Mouse (Mus musculus) hindbrain, embryonic 14.5 days (tissue): ENCODE results near the gene 4921524J17Rik. TPM values are rescaled to one million over a fixed set of nuclear protein-coding genes. Genes with fewer than 3 reads are reported as not detected.

Experiments
- ATAC-seq: fragments of 200-750 bp; cut with Nextera tagmentation; 2 replicates; pipeline ENCODE4 v1.8.0; 2017; ENCODE audit warnings: moderate number of reproducible peaks, mild to moderate bottlenecking, moderate TSS enrichment, moderate library complexity; ENCODE audit not compliant: low FRiP score
- DNase-seq: peaks from one replicate; pipeline ENCODE4 v3.0.0-alpha.2; 2015; ENCODE audit warnings: low spot score
- H3K27ac ChIP-seq: fragments of 300-500 bp; sonication (generic); 2 replicates; pipeline ENCODE4 v1.5.1; 2014; ENCODE audit warnings: mild to moderate bottlenecking, moderate library complexity
- H3K27me3 ChIP-seq: fragments of 300-500 bp; sonication (generic); 2 replicates; pipeline ENCODE4 v1.6.1; 2014; ENCODE audit warnings: mild to moderate bottlenecking, low read length, mixed read lengths; ENCODE audit not compliant: control insufficient read depth, insufficient read depth
- H3K36me3 ChIP-seq: fragments of 300-500 bp; sonication (generic); replicated peaks from 2 replicates; pipeline ENCODE4 v1.6.1; 2014; ENCODE audit not compliant: control insufficient read depth, insufficient read depth
- H3K4me1 ChIP-seq: fragments of 300-500 bp; sonication (generic); replicated peaks from 2 replicates; pipeline ENCODE4 v1.6.1; 2014; ENCODE audit warnings: antibody characterized with exemption, low read length, mixed read lengths; ENCODE audit not compliant: control insufficient read depth, insufficient read depth
- H3K4me2 ChIP-seq: fragments of 300-500 bp; sonication (generic); replicated peaks from 2 replicates; pipeline ENCODE4 v1.6.1; 2014; ENCODE audit warnings: mild to moderate bottlenecking, moderate library complexity
- H3K4me3 ChIP-seq: fragments of 300-500 bp; sonication (generic); replicated peaks from 2 replicates; pipeline ENCODE4 v1.5.1; 2014; ENCODE audit warnings: mild to moderate bottlenecking, low read length
- H3K9ac ChIP-seq: fragments of 300-500 bp; sonication (generic); 2 replicates; pipeline ENCODE4 v1.6.1; 2014
- H3K9me3 ChIP-seq: fragments of 300-500 bp; sonication (generic); 2 replicates; pipeline ENCODE4 v1.6.1; 2016; ENCODE audit warnings: low read length; ENCODE audit not compliant: control insufficient read depth
- WGBS: fragments of 180-500 bp; shearing (Covaris S2); extraction: QIAGEN DNeasy Blood & Tissue Kit; methylation state at CpG from one replicate; pipeline ENCODE4 v1.1.7; 2014; 5-methylcytosine and 5-hydroxymethylcytosine counted together
- polyA plus RNA-seq: library from polyadenylated mRNA; unstranded; fragments of >200 nt; fragmentation: Nextera tagmentation; extraction: Ambion mirVana; gene quantifications from 2 replicates; pipeline ENCODE4 v1.2.1, GENCODE M21; 2014

4921524J17Rik gene
- polyA plus RNA-seq, 1 experiment from 2014 or later, result 35.7 TPM

DNA sequence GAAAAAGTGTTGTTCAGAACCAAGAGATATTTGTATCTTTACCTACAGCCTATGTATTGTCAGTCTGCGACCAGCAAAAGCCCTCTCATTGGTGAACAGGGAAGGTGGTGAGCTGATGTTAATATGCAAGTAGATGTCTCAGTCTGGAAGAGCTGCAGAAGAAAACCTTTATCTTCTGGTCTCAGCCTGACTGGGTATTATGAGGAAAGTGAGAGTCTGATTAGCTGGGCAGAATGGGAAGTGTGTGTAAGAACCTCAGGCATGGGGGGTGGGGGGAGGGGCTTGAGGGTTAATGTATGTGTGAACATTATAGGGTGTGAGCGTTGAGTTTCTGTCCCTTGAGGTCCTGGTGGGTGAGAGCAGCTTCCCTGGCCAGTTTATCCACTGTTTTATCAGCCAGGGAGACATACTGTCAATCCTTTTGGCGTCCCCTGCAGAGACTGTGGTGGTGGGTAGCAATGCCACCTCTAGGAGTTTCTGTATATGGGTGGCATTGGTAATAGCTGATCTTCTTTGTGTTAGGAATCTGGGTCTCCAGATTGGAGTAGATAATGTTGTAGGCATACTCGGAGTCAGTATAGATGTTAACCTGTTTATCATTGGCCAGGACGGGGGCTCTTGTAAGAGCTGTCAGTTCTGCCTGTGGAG, 36.1 kb downstream of the 4921524J17Rik start:
- H3K27me3 ChIP-seq, result no peaks in the 10 kb centered on the region
- no peaks in the 10 kb centered on the region for H3K4me1 ChIP-seq
- H3K36me3 ChIP-seq, result no peaks in the 10 kb centered on the region
- no peak for ATAC-seq
- H3K4me2 ChIP-seq, result no peak overlapping the region
- no peak overlapping the region for H3K9ac ChIP-seq
- H3K9me3 ChIP-seq, result no peaks in the 10 kb centered on the region
- no peak overlapping the region for H3K4me3 ChIP-seq
- 84% methylated on average over 5 of the region's 5 CpGs for WGBS
- no peak for DNase-seq
- H3K27ac ChIP-seq, result no peak overlapping the region

DNA sequence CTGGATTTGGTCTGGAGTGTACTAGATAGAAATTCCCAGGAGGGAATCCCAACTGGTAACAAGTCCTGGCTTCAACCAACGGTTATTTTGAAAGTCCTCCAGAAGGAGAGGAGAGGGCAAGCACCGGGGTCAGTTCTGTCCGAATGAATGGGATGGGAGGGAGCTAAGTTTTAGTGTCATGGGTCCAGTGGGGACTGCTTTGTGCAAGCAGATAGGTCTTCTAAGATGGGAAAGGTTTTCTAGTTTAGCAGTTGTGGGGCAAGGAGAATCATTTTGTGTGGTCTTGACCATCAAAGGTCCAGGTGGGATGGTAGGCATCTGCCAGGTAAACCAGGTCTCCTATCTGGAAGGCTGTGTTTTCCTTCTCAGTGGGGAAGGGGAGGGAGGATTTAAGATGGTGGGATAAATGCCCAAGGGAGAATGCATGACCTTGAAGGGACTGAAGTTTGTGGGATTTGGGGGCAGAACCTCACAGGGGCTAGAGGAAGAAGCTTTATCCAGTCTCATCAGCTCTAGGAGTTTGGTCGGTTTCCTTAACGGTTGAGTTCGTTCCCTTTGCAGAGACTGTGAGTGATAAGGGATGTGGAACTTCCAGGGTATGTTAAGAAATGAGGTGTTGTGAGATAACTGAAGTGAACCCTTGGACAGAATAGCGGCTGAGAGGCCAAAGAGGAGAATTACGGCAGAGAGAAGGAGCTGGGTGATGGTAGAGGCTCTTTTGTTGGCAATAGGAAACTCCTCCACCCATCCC, 36.8 kb downstream of the 4921524J17Rik start:
- Histone ChIP-seq H3K27me3 (no peaks in the 10 kb centered on the region), H3K9me3 (no peaks in the 10 kb centered on the region), H3K36me3 (no peaks in the 10 kb centered on the region), H3K27ac (no peak overlapping the region), H3K4me1 (no peaks in the 10 kb centered on the region), H3K4me2 (no peak overlapping the region), H3K9ac (no peak overlapping the region), H3K4me3 (no peak overlapping the region)
- no peak for DNase-seq
- 89% methylated on average over 8 of the region's 8 CpGs for whole genome bisulfite sequencing
- no peak for ATAC-seq

DNA sequence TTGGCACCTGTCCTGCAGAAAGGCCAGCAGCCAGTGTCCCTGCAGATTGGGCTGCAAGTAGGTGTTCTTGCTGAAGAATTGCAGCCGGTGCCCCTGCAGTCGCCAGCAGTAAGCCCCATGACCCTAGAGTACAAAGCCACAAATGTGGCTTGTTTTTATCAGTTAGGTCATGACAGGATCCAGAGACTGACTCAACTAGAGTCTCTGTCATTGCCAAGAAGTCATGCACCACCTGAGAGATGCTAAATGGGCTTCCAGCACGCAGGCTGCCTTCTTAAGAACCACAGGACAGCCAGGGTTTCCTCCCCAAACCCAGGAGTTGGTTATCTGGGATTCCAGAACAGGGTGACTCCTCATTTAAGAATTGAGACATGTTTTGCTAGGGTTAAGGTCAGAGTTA, 37.6 kb downstream of the 4921524J17Rik start:
- no peaks in the 10 kb centered on the region for H3K9me3 ChIP-seq
- no peak overlapping the region for H3K27ac ChIP-seq
- DNase-seq (no peak), ATAC-seq (no peak)
- WGBS, result 72% methylated on average over 3 of the region's 3 CpGs
- H3K27me3 ChIP-seq, result no peaks in the 10 kb centered on the region
- H3K4me2 ChIP-seq, result no peak overlapping the region
- no peak overlapping the region for H3K4me3 ChIP-seq
- no peak overlapping the region for H3K9ac ChIP-seq
- H3K36me3 ChIP-seq, result no peaks in the 10 kb centered on the region
- H3K4me1 ChIP-seq, result no peaks in the 10 kb centered on the region

DNA sequence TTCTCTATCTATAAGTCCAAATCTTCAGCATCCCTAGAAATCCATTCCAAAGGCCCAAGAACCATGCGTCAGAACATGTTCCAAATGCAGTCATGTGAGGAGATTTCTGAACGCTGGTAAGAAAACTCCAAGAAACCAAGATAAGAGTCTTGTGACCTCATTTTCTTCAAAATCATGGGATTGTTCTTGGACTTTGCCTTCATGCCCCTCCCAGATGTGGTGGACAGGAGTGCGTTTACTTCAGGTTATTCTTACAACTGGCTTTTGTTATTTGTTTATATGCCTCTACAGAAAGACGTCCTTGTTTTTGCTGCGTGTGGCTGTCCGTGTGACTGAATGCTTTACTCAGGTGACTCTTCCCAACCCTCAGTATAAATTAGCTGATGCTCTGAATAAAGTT, 39.4 kb downstream of the 4921524J17Rik start:
- Histone ChIP-seq H3K27me3 (no peaks in the 10 kb centered on the region), H3K4me1 (no peaks in the 10 kb centered on the region), H3K4me2 (no peak overlapping the region), H3K36me3 (no peaks in the 10 kb centered on the region), H3K9ac (no peak overlapping the region), H3K27ac (no peak overlapping the region), H3K9me3 (no peaks in the 10 kb centered on the region), H3K4me3 (no peak overlapping the region)
- 95% methylated on average over 6 of the region's 6 CpGs for WGBS
- DNase-seq (no peak), ATAC-seq (no peak)

DNA sequence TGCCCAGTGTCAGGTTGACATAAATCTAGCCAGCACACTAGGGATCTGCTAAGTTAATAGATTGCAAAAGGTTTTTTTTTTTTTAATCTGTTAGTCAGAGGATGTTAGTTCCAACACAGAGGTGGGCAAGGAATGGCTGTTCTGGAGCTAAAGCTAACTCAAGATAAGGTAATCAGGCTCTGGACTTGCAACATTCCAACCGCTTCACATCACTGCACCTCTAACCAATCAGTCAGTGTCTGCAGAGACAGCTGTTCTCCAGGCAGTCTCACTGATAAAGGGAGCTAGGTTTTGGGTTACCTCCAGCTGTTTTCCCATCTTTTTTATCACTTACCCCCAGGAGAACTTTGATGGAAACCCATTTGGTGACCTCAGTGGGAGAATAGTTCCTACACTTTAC, 41.2 kb downstream of the 4921524J17Rik start:
- Histone ChIP-seq H3K4me2 (no peak overlapping the region), H3K4me3 (no peak overlapping the region), H3K27ac (no peak overlapping the region), H3K27me3 (no peaks in the 10 kb centered on the region), H3K36me3 (no peaks in the 10 kb centered on the region), H3K4me1 (no peaks in the 10 kb centered on the region), H3K9me3 (no peaks in the 10 kb centered on the region), H3K9ac (no peak overlapping the region)
- 84% methylated on average over 1 of the region's 1 CpGs for WGBS
- ATAC-seq (no peak), DNase-seq (no peak)

DNA sequence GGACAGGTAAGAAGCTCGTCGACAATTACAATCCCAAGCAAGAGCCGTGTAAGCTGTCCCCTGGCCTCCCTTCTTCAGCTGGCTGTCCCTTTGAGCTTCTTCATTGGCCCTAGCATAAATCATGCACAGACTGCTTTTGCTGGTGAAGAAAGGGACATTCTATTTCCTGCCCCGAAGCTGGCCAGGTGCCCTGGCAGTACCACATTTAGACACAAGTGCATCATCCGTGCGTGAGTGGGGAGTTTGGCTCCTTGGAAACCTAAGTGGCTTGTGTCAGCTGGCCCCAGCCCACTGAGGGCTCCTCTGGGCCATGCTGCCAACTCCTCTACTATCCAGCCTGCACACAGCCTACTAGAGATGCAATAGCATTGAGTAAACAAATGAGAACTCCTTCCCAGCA, 46.4 kb downstream of the 4921524J17Rik start, which contains the start of gene Mylk3:
Gene Mylk3, minus strand, starts transcription at position 141 of the 400 bp plus-strand sequence.
- no peak within 1 kb of the TSS for H3K9ac ChIP-seq
- no peak within 1 kb of the TSS for H3K4me2 ChIP-seq
- H3K4me3 ChIP-seq, result no peak within 1 kb of the TSS
- ATAC-seq (no peak), DNase-seq (no peak)
- no peaks in the 10 kb centered on the region for H3K4me1 ChIP-seq
- WGBS, result 75% methylated on average over 6 of the region's 6 CpGs
- H3K36me3 ChIP-seq, result no peaks in the 10 kb centered on the region
- H3K27ac ChIP-seq, result no peak within 1 kb of the TSS
- H3K27me3 ChIP-seq, result no peaks in the 10 kb centered on the region
- no peaks in the 10 kb centered on the region for H3K9me3 ChIP-seq

DNA sequence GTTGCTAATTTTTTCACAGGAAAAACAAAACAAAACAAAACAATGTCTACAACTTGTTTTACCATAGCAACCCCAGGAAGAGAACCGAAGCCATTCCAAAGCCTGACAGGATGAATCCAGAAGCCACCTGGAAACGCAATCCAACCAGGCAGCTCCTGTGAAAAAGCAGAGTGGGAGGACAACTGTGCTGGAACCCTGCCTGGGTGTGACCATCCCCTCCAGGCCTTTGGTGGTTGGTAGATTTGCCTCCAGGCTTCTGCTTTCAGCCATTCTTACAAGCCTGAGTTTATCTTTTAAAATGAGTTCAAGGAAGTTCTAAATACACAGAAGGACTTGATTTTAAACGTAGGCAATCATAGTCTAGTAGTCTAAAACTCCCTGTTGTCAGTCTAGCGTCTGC, 50.7 kb downstream of the 4921524J17Rik start:
- H3K9me3 ChIP-seq, result no peaks in the 10 kb centered on the region
- no peak overlapping the region for H3K4me2 ChIP-seq
- no peaks in the 10 kb centered on the region for H3K4me1 ChIP-seq
- DNase-seq, result no peak
- H3K27me3 ChIP-seq, result no peaks in the 10 kb centered on the region
- no peak for ATAC-seq
- no peak overlapping the region for H3K9ac ChIP-seq
- H3K36me3 ChIP-seq, result no peaks in the 10 kb centered on the region
- 81% methylated on average over 4 of the region's 4 CpGs for WGBS
- no peak overlapping the region for H3K4me3 ChIP-seq
- H3K27ac ChIP-seq, result no peak overlapping the region

DNA sequence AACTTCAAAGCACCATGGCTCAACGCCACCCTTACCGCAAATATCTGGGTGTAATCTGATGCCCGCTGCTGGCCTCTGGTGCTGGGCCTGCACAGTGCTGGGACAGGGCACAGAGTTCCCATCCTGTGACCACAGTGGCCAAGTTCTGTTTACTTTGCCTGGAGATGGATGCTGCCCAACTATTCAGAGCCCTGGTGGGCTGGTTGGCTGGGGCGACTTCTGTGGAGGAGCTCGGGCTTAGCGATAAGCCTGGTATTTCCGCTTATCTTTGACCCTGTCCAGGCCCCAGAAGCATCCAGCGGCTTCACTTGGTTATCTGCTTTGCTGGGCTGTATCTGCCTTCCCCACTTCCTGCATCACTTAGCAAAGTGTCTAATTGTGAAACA, 51.8 kb downstream of the 4921524J17Rik start:
- Histone ChIP-seq H3K36me3 (no peaks in the 10 kb centered on the region), H3K4me3 (no peak overlapping the region), H3K9ac (no peak overlapping the region), H3K27me3 (no peaks in the 10 kb centered on the region), H3K9me3 (no peaks in the 10 kb centered on the region), H3K4me2 (no peak overlapping the region), H3K27ac (no peak overlapping the region), H3K4me1 (no peaks in the 10 kb centered on the region)
- 81% methylated on average over 8 of the region's 8 CpGs for WGBS
- no peak for ATAC-seq
- no peak for DNase-seq

DNA sequence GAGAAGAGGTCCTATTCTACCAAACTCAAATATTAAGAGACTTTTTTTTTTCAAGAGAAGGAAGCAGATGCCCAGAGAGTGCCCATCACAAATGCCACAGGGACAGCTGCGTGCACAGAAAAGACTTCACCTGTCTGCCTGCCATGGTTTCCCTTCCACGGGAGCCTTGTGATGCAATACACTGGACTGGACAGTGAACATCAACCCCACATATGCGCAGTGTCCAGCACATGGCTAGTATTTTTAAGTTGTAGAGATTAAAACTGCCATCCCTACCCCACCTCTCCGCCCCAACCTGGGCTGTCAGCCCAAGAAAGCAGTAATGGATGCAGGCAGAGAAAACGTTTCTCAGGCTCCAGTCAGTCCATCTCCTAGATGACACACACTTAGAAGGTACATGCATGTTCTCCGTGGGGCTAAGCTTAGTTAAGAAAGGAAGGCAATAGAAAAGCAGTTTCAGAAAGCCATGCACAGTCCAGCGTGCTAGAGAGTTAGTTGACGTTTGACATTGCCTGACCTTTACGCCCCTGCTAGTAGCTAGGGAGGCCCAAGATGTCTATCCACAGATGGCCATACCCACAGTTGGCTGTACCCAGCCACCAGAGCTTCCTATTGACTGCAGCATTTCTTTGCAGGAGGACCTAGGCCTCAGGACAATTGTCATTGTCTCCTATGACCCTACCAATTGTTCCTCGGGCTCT, 52.4 kb downstream of the 4921524J17Rik start:
- Histone ChIP-seq H3K4me2 (no peak overlapping the region), H3K36me3 (no peaks in the 10 kb centered on the region), H3K4me1 (no peaks in the 10 kb centered on the region), H3K27me3 (no peaks in the 10 kb centered on the region), H3K27ac (no peak overlapping the region), H3K4me3 (no peak overlapping the region), H3K9ac (no peak overlapping the region), H3K9me3 (no peaks in the 10 kb centered on the region)
- WGBS, result 84% methylated on average over 10 of the region's 10 CpGs
- DNase-seq, result no peak
- ATAC-seq, result no peak
